Mouse (Mus musculus): ENCODE results near the gene Pla2g4d. TPM values are rescaled to one million over a fixed set of nuclear protein-coding genes. Genes with fewer than 3 reads are reported as not detected.
A peak's percentile ranks its signal among the peaks of the same experiment; 100 is the strongest.

Pla2g4d gene
- total RNA-seq (2021) = under 1 TPM in 1 of 2 experiments, not detected in 1; 0.07 TPM
- long read RNA-seq, experiment 1 = 0 reads
- long read RNA-seq, experiment 2 = 0 reads

GRCm38 (mm10) chr2:120288995-120289394, at the start of gene Pla2g4d:
Gene Pla2g4d, minus strand, starts transcription at chr2:120289197.
- no peak for DNase-seq

GRCm38 (mm10) chr2:120337886-120338285, 48.9 kb upstream of the Pla2g4d start:
- DNase-seq = no peak

- DNase-seq = no peak
Observed at GRCm38 (mm10) chr2:120331575-120331974, 42.6 kb upstream of the Pla2g4d start.

GRCm38 (mm10) chr2:120315077-120315476, 26.1 kb upstream of the Pla2g4d start:
- no peak for DNase-seq

GRCm38 (mm10) chr2:120314487-120314886, 25.5 kb upstream of the Pla2g4d start:
- no peak for DNase-seq

- no peak for DNase-seq
Observed at GRCm38 (mm10) chr2:120313976-120314375, 25.0 kb upstream of the Pla2g4d start, which contains the start of gene Pla2g4f. Gene Pla2g4f, minus strand, starts transcription at chr2:120314165.

GRCm38 (mm10) chr2:120312276-120312825, 23.4 kb upstream of the Pla2g4d start:
- DNase-seq = no peak

GRCm38 (mm10) chr2:120304113-120304512, 15.1 kb upstream of the Pla2g4d start:
- DNase-seq = no peak

- DNase-seq = no peak
Observed at GRCm38 (mm10) chr2:120301076-120301475, 12.1 kb upstream of the Pla2g4d start.

GRCm38 (mm10) chr2:120299866-120300265, 10.9 kb upstream of the Pla2g4d start:
- DNase-seq = no peak

GRCm38 (mm10) chr2:120296160-120296559, 7.2 kb upstream of the Pla2g4d start:
- no peak for DNase-seq

- peak; percentile 61 to 64 for DNase-seq
Observed at GRCm38 (mm10) chr2:120291471-120292078, 2.6 kb upstream of the Pla2g4d start.

- no peak for DNase-seq
Observed at GRCm38 (mm10) chr2:120288401-120288800, 596 bp downstream of the Pla2g4d start.

- no peak for DNase-seq
Observed at GRCm38 (mm10) chr2:120285639-120286038, 3.4 kb downstream of the Pla2g4d start.

GRCm38 (mm10) chr2:120284705-120285104, 4.3 kb downstream of the Pla2g4d start:
- DNase-seq = no peak

GRCm38 (mm10) chr2:120284094-120284493, 4.9 kb downstream of the Pla2g4d start:
- peak; percentile 37 to 64 for DNase-seq

GRCm38 (mm10) chr2:120283550-120283949, 5.4 kb downstream of the Pla2g4d start:
- peak; percentile 66 to 82 for DNase-seq

GRCm38 (mm10) chr2:120281221-120281620, 7.8 kb downstream of the Pla2g4d start:
- no peak for DNase-seq

GRCm38 (mm10) chr2:120279961-120280360, 9.0 kb downstream of the Pla2g4d start:
- DNase-seq = peak; percentile 61 to 66

- no peak for DNase-seq
Observed at GRCm38 (mm10) chr2:120276951-120277350, 12.0 kb downstream of the Pla2g4d start.

GRCm38 (mm10) chr2:120268635-120269034, 20.4 kb downstream of the Pla2g4d start:
- peak in 1 of 2 experiments; percentile 32 for DNase-seq

GRCm38 (mm10) chr2:120265523-120265922, 23.5 kb downstream of the Pla2g4d start:
- DNase-seq = no peak

- DNase-seq = no peak
Observed at GRCm38 (mm10) chr2:120264858-120265257, 24.1 kb downstream of the Pla2g4d start.

- no peak for DNase-seq
Observed at GRCm38 (mm10) chr2:120262876-120263275, 26.1 kb downstream of the Pla2g4d start.
